Mouse (Mus musculus) MEL (cell line): ENCODE data around the gene Ccdc157. TPM values are rescaled to one million over a fixed set of nuclear protein-coding genes. Genes with fewer than 3 reads are reported as not detected.

Source experiments
- DNase-seq: peaks from one replicate; pipeline ENCODE4 v3.0.0; 2011; ENCODE audit warnings: low read depth, low spot score
- H3K27ac ChIP-seq: 2 replicates; pipeline ENCODE4 v1.5.1; 2012; ENCODE audit warnings: low read depth, mild to moderate bottlenecking, control low read depth, low read length, moderate library complexity; ENCODE audit not compliant: control insufficient read depth
- H3K27me3 ChIP-seq, 2 experiments: fragments of 150-350 bp in 1 of 2; sonication (generic) in 1 of 2; 2 replicates each; pipeline ENCODE4 v1.6.1; 2012; ENCODE audit warnings: low read length in 2 of 2, mild to moderate bottlenecking in 2 of 2, improper control_type of control experiment in 1 of 2, moderate library complexity in 1 of 2; ENCODE audit not compliant: insufficient read depth in 2 of 2, control insufficient read depth in 1 of 2
- H3K36me3 ChIP-seq, 2 experiments: 2 replicates each; pipeline ENCODE4 v1.6.1; 2012 to 2014; ENCODE audit warnings: low read length in 2 of 2, improper control_type of control experiment in 1 of 2, inconsistent platforms in 1 of 2, mild to moderate bottlenecking in 1 of 2; ENCODE audit not compliant: insufficient read depth in 2 of 2, control insufficient read depth in 1 of 2
- H3K4me1 ChIP-seq, 2 experiments: fragments of 150-350 bp in 1 of 2; sonication (generic) in 1 of 2; 2 replicates each; pipeline ENCODE4 v1.6.1; 2012; ENCODE audit warnings: low read length in 2 of 2, improper control_type of control experiment in 1 of 2, mild to moderate bottlenecking in 1 of 2; ENCODE audit not compliant: insufficient read depth in 2 of 2, control insufficient read depth in 1 of 2
- H3K4me3 ChIP-seq, 2 experiments: fragments of 150-350 bp in 1 of 2; sonication (generic) in 1 of 2; 2 replicates each; pipeline ENCODE4 v1.5.1; 2012; ENCODE audit warnings: low read depth in 2 of 2, low read length in 2 of 2, mild to moderate bottlenecking in 2 of 2, moderate library complexity in 2 of 2, control low read depth in 1 of 2, improper control_type of control experiment in 1 of 2; ENCODE audit not compliant: control insufficient read depth in 1 of 2, insufficient read depth in 1 of 2
- H3K79me2 ChIP-seq: 2 replicates; pipeline ENCODE4 v1.6.1; 2012; ENCODE audit warnings: mild to moderate bottlenecking, low read length, moderate library complexity; ENCODE audit not compliant: control insufficient read depth, poor library complexity, insufficient read depth
- H3K9ac ChIP-seq: 2 replicates; pipeline ENCODE4 v1.6.1; 2012; ENCODE audit warnings: low read depth, mild to moderate bottlenecking, control low read depth, low read length, moderate library complexity; ENCODE audit not compliant: control insufficient read depth, poor library complexity, severe bottlenecking
- H3K9me3 ChIP-seq: fragments of 150-350 bp; sonication (generic); replicated peaks from 2 replicates; pipeline ENCODE4 v1.6.1; 2012; ENCODE audit warnings: mild to moderate bottlenecking, low read length, improper control_type of control experiment, moderate library complexity; ENCODE audit not compliant: insufficient read depth
- CHD1 ChIP-seq: IDR thresholded peaks from 2 replicates; pipeline ENCODE4 v1.6.1; 2012; ENCODE audit warnings: low read depth, mild to moderate bottlenecking, inconsistent platforms, low read length, improper control_type of control experiment
- EP300 ChIP-seq, 2 experiments: IDR thresholded peaks; 2 replicates each; pipeline ENCODE4 v1.6.1; 2011; ENCODE audit warnings: improper control_type of control experiment in 2 of 2, low read length in 2 of 2, low read depth in 1 of 2, mild to moderate bottlenecking in 1 of 2
- GABPA ChIP-seq: IDR thresholded peaks from 2 replicates; pipeline ENCODE4 v1.6.1; 2012; ENCODE audit warnings: low read depth, mild to moderate bottlenecking, inconsistent platforms, low read length, improper control_type of control experiment, moderate library complexity
- GATA1 ChIP-seq: IDR thresholded peaks from 2 replicates; pipeline ENCODE4 v1.6.1; 2011; ENCODE audit warnings: low read depth, low read length, improper control_type of control experiment
- JUND ChIP-seq: IDR thresholded peaks from 2 replicates; pipeline ENCODE4 v1.6.1; 2011; ENCODE audit warnings: low read depth, mild to moderate bottlenecking, improper control_type of control experiment, low read length
- KAT2A ChIP-seq: conservative IDR thresholded peaks from 2 replicates; pipeline ENCODE4 v1.6.1; 2012; ENCODE audit warnings: low read depth, low read length, improper control_type of control experiment, inconsistent platforms
- MAFK ChIP-seq: IDR thresholded peaks from 2 replicates; pipeline ENCODE4 v1.6.1; 2011; ENCODE audit warnings: low read depth, mild to moderate bottlenecking, low read length, improper control_type of control experiment, borderline replicate concordance
- MAX ChIP-seq: IDR thresholded peaks from 2 replicates; pipeline ENCODE4 v1.6.1; 2011; ENCODE audit warnings: low read length, improper control_type of control experiment
- MEF2A ChIP-seq: IDR thresholded peaks from 2 replicates; pipeline ENCODE4 v1.6.1; 2014; ENCODE audit warnings: low read depth, mild to moderate bottlenecking, inconsistent platforms, low read length, improper control_type of control experiment; ENCODE audit not compliant: poor library complexity, insufficient replicate concordance, severe bottlenecking; ENCODE audit errors: extremely low read depth
- MYC ChIP-seq: IDR thresholded peaks from 2 replicates; pipeline ENCODE4 v1.6.1; 2011; ENCODE audit warnings: low read depth, mild to moderate bottlenecking, low read length, improper control_type of control experiment, moderate library complexity
- POLR2AphosphoS2 ChIP-seq: IDR thresholded peaks from 2 replicates; pipeline ENCODE4 v1.6.1; 2011; ENCODE audit warnings: low read length, improper control_type of control experiment
- POLR2AphosphoS5 ChIP-seq: IDR thresholded peaks from 2 replicates; pipeline ENCODE4 v1.6.1; 2012; ENCODE audit warnings: low read depth, borderline replicate concordance, mild to moderate bottlenecking, inconsistent platforms, low read length, moderate library complexity, mixed read lengths
- RAD21 ChIP-seq: IDR thresholded peaks from 2 replicates; pipeline ENCODE4 v1.6.1; 2011; ENCODE audit warnings: mild to moderate bottlenecking, low read depth, low read length, improper control_type of control experiment
- SIN3A ChIP-seq: IDR thresholded peaks from 2 replicates; pipeline ENCODE4 v1.6.1; 2012; ENCODE audit warnings: low read length, improper control_type of control experiment, inconsistent platforms
- USF1 ChIP-seq: IDR thresholded peaks from 2 replicates; pipeline ENCODE4 v1.6.1; 2014; ENCODE audit warnings: low read depth, mild to moderate bottlenecking, inconsistent platforms, low read length, improper control_type of control experiment, moderate library complexity
- ZC3H11A ChIP-seq: IDR thresholded peaks from 2 replicates; pipeline ENCODE4 v1.6.1; 2012; ENCODE audit warnings: low read depth, mild to moderate bottlenecking, inconsistent platforms, low read length, improper control_type of control experiment
- ZMIZ1 ChIP-seq: IDR thresholded peaks from 2 replicates; pipeline ENCODE4 v1.6.1; 2012; ENCODE audit warnings: low read depth, mild to moderate bottlenecking, inconsistent platforms, low read length, improper control_type of control experiment, moderate library complexity
- polyA plus RNA-seq, 2 experiments: library from polyadenylated mRNA; stranded (reverse) in 1 of 2; unstranded in 1 of 2; fragments of >175 nt in 1 of 2; fragments of >200 nt in 1 of 2; gene quantifications; 2 replicates each; pipeline versions ENCODE4 v1.2.1 to v1.2.4; 2012; ENCODE audit warnings: low replicate concordance in 2 of 2, low read depth in 1 of 2; ENCODE audit not compliant: insufficient read length in 2 of 2, insufficient read depth in 1 of 2, missing spikeins in 1 of 2
- total RNA-seq: library from RNA; depleted of rRNA; stranded (reverse); fragments of 300-350 nt; gene quantifications from 2 replicates; pipeline ENCODE4 v1.2.3, GENCODE M21; 2012

Gene Ccdc157
- total and polyA plus RNA-seq, 3 experiments = 2.0 to 2.9 TPM; not detected in 1

- Histone ChIP-seq H3K36me3 (no peaks in the 10 kb centered on the region), H3K4me3 (no peak overlapping the region), H3K27ac (no peak overlapping the region), H3K27me3 (no peaks in the 10 kb centered on the region), H3K79me2 (no peaks in the 10 kb centered on the region), H3K9ac (no peak overlapping the region)
- DNase-seq = no peak
- TF ChIP-seq KAT2A (no peak), MYC (no peak), MAX (no peak), EP300 (IDR thresholded peaks at IDR 0.05; ENCODE audit: low read depth in 1 of 2, low read length in 2 of 2) (no peak), GATA1 (no peak), USF1 (no peak), SIN3A (no peak), ZC3H11A (no peak), MEF2A (no peak), GABPA (no peak), POLR2AphosphoS5 (no peak), ZMIZ1 (no peak), JUND (no peak), CHD1 (no peak)
- TF ChIP-seq, all 39 proteins: peak for 0
- Histone ChIP-seq H3K4me1 (no peaks in the 10 kb centered on the region), H3K9me3 (no peaks in the 10 kb centered on the region)
These were observed 16.6 kb downstream of the Ccdc157 start for GRCm38 (mm10) chr11:4143281-4144062.

GRCm38 (mm10) chr11:4142352-4142751 lies 17.7 kb downstream of the Ccdc157 start:
- Histone ChIP-seq H3K9me3 (no peaks in the 10 kb centered on the region), H3K9ac (no peak overlapping the region), H3K4me3 (no peak overlapping the region), H3K79me2 (no peaks in the 10 kb centered on the region), H3K27ac (no peak overlapping the region), H3K4me1 (no peaks in the 10 kb centered on the region), H3K27me3 (no peaks in the 10 kb centered on the region), H3K36me3 (no peaks in the 10 kb centered on the region)
- no peak for DNase-seq
- TF ChIP-seq RAD21 = no peak
- no peak for TF ChIP-seq POLR2AphosphoS2
- peak; percentile 56; the same call in 1 of the 2 replicates for TF ChIP-seq MAFK
